Mouse (Mus musculus): Measurements from ENCODE around the gene Mmp11. TPM values are rescaled to one million over a fixed set of nuclear protein-coding genes. Genes with fewer than 3 reads are reported as not detected.

Mmp11 gene
- polyA plus RNA-seq (2015; fragmentation: Nextera tagmentation; extraction: Ambion mirVana): 11.6 and 12.3 TPM in 2 replicates

DNA sequence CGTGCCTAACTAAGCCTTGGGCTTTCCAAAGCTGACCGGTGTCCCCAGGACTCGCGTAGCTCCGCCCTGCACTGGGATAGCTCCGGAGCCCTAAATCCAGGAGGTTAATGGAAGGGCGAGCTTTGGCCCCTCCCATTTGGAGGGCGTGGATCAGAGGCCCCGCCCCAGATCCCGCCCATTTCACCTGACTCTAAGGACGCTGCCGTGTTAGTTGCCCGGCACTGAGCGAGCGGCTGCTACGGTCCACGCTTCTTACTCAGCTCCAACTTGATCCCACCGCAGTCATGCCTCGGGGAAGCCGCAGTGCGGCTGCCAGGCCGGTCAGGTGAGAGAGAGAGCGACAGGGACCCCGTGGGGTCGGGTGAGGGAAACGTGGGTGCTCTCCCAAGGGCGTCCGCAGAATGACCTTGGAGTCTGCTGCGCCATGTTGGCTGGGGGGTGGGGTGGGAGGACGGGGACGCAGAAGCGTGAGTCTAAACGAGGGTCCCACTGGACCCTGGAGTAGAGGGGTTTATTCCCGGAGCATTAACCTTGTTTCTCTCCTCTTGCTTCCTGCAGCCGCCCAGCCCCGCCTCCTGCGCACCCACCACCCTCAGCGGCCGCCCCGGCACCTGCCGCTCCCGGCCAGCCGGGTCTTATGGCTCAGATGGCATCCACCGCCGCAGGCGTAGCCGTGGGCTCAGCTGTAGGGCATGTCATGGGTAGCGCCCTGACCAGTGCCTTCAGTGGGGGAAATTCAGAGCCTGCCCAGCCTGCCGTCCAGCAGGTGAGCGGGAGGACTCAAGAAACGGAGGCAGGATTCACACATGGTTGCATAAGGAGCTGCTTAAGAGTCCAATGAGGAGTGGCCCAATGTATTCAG, at the start of gene Mmp11:
Gene Mmp11, minus strand, starts transcription at position 817 of the 862 bp plus-strand sequence.

DNA sequence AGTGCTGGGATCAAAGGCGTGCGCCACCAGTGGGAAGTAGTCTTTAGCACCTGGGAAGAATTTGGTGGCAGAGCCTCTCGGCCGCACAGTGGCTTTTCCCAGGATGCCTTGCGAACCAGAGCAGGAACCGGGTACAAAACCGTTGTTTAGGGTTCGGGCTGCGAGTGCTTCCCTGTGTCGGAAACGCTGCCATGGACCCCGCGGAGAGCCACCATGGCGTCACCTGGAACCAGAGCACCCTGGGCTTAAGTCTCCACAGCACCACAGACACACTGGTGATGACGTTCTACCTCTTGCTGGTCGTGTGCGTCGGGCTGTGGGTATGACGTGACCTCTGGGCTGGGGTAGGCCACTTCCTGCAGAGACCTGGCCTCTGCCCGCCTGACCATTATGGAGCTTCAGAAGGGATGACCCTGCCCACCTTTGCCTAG, 18.1 kb upstream of the Mmp11 start, which contains the start of gene Gm5134:
Gene Gm5134, plus strand, starts transcription at position 134 of the 431 bp plus-strand sequence.

DNA sequence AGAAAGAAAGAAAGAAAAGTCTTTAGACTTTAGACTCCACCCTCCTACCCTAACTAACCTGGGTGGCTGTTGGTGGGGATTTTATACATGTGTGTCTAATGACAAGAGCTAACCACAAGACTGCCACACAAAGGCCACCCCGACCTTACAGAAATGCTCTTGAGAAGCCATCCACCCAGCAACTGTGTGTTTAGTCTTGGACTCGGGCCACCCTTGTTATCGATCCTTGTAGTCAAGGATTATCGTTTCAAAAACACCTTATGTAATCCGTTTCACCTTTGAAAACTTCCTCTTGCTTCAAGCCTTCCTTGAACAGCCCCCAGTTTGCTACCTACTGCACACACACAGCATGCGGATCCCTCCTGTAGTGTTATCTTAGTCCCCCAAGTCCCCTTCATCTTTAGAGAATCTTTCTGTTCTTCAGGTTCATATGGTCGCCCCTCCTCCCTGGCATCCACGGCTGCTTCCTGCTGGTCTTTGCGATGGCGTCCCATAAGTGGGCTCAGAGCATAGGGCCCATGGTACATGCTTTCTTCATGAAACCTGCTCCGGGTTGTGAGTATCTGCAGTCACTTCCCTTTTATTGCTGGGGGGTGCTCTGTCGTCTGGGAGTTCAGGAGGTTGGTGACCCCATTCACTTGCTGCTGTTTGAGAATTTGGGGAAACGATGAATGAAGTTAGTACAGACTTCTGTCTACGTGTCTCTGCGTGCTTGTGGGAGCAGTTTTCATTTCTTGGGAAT, 6.6 kb upstream of the Mmp11 start, which contains the start of gene Vpreb3:
Gene Vpreb3, plus strand, starts transcription at position 322 of the 742 bp plus-strand sequence.

DNA sequence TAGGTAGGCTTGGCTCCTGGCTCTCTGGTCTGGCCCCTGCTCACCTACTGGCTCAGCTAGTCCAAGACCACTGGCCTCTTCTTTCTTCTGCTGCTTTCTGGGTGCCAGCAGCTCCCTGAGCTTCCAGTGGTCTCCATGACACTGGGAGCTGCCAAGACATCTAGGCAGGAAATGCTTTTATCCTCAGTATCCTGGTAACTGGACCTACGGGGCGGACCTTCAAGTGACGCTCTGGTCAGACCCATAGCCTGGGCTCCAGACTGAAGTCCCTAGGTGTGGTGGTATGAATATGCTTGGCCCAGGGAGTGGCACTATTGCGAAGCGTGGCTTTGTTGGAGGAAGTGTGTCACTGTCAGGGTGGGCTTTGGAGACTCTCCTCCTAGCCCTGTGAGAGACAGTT, 4.2 kb upstream of the Mmp11 start, which contains the start of gene Gm867:
Gene Gm867, minus strand, starts transcription at position 153 of the 400 bp plus-strand sequence.

DNA sequence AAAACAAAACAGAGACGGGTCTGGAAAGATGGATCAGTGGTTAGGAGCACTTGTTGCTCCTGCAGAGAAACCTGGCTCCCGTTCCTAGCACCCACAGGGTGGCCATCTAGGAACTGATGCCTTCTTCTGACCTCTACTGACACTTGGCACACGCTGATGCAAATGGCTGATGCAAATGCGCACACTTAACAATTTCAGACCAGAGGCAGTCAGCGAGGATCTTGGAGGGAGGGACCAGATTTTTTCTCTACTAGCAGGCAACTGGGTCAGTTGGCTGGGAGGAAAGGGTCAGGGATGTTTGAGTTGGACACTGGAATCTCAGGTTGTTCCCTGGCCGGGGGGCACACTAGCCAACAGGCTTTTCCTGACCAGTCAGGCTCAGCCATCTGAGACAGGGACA, 3.4 kb downstream of the Mmp11 start, which contains the start of gene Chchd10:
Gene Chchd10, plus strand, starts transcription at position 240 of the 400 bp plus-strand sequence.

DNA sequence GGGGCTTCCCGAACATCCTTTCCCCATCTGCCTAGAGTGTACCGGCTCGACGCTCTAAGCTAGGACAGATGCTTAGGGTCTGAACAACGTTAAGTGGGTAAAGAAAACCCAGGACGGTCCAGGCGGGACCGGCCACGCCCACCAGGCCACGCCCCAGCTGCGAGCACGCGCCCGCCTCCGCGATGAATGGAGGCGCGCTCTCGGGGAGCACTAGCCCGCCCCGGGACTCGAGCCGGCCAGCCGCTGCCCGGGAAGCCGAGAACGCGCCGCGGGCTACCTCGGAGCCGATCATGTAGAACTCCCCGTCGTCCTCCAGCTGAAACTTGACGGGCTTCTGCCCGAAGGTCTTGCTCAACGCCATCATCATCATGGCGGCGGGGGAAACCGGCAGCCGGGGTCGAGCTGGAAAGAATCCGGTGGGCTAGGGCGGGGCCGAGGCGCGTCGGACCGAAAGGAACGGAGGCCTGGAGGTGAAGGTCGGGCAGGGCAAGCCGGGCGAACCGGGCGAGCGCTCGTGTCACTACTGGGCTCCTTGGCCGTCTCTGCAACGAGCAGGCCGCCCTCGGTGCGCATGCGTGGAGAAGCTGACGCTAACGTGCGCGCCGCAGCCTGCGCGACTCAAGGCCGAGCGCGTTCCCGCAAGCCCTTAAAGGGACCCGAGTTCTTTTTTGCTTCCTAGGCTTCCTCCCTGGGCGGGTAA, 15.1 kb downstream of the Mmp11 start, which contains the start of gene Smarcb1:
Gene Smarcb1, minus strand, starts transcription at position 592 of the 700 bp plus-strand sequence.

DNA sequence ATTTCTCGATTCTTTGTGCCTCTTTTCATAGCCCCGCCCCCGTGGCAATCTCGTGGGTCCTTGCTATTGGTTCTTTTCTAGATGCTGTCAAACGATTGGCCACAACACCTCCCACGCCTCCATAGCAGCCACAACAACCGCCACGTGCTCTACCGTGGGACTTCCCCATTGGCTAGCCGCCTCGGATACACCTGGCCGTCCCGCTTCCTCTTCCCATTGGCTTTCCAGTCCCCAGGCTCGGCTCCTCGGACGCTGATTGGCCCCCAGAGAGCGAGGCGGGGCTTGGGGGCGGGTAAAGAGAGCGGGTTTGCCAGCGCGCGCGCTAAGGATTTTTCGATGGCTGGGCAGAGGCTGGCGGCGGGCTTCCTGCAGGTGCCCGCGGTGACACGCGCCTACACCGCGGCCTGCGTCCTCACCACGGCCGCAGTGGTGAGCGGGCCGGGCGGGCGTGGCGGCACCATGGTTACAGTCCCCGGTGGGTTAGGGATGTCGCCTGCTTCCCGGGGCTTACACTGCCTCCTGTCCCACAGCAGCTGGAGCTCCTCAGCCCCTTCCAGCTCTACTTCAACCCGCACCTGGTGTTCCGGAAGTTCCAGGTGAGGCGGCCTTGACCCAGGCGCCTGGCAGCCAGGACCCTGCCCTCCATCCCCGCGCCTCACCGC, 43.1 kb downstream of the Mmp11 start, which contains the start of gene Derl3:
Gene Derl3, plus strand, starts transcription at position 325 of the 662 bp plus-strand sequence.

Other genes starting within 250 kb of the Mmp11 start
- 15.4 and 17.0 TPM in 2 replicates for gene Cabin1, start 172.2 kb downstream of the Mmp11 start, polyA plus RNA-seq (2015; fragmentation: Nextera tagmentation; extraction: Ambion mirVana)
- gene Ddt, start 163.1 kb downstream of the Mmp11 start, polyA plus RNA-seq (2015; fragmentation: Nextera tagmentation; extraction: Ambion mirVana): 53.2 and 61.3 TPM in 2 replicates
- not detected in 2 replicates for gene Gm20441, start 155.5 kb downstream of the Mmp11 start, polyA plus RNA-seq (2015; fragmentation: Nextera tagmentation; extraction: Ambion mirVana)
- 4.5 and 5.3 TPM in 2 replicates for gene Gstt3, start 155.1 kb downstream of the Mmp11 start, polyA plus RNA-seq (2015; fragmentation: Nextera tagmentation; extraction: Ambion mirVana)
- gene Gstt1, start 137.9 kb downstream of the Mmp11 start, polyA plus RNA-seq (2015; fragmentation: Nextera tagmentation; extraction: Ambion mirVana): 8.6 and 8.9 TPM in 2 replicates
- gene Gstt4, start 114.0 kb downstream of the Mmp11 start, polyA plus RNA-seq (2015; fragmentation: Nextera tagmentation; extraction: Ambion mirVana): not detected in 2 replicates
- 9.9 and 11.9 TPM in 2 replicates for gene Gstt2, start 99.1 kb downstream of the Mmp11 start, polyA plus RNA-seq (2015; fragmentation: Nextera tagmentation; extraction: Ambion mirVana)
- 482 and 560 TPM in 2 replicates for gene Mif, start 76.3 kb downstream of the Mmp11 start, polyA plus RNA-seq (2015; fragmentation: Nextera tagmentation; extraction: Ambion mirVana)
- 0.50 and 0.58 TPM in 2 replicates for gene Derl3, start 43.1 kb downstream of the Mmp11 start, polyA plus RNA-seq (2015; fragmentation: Nextera tagmentation; extraction: Ambion mirVana)
- gene Smarcb1, start 14.9 kb downstream of the Mmp11 start, polyA plus RNA-seq (2015; fragmentation: Nextera tagmentation; extraction: Ambion mirVana): 60.6 and 68.3 TPM in 2 replicates
- 555 and 642 TPM in 2 replicates for gene Chchd10, start 3.4 kb downstream of the Mmp11 start, polyA plus RNA-seq (2015; fragmentation: Nextera tagmentation; extraction: Ambion mirVana)
- gene Gm867, start 4.2 kb upstream of the Mmp11 start, polyA plus RNA-seq (2015; fragmentation: Nextera tagmentation; extraction: Ambion mirVana): not detected in 2 replicates
- 0.24 TPM in 1 of 2 replicates, not detected in the other for gene Vpreb3, start 6.6 kb upstream of the Mmp11 start, polyA plus RNA-seq (2015; fragmentation: Nextera tagmentation; extraction: Ambion mirVana)
- gene Gm5134, start 18.0 kb upstream of the Mmp11 start, polyA plus RNA-seq (2015; fragmentation: Nextera tagmentation; extraction: Ambion mirVana): not detected in 2 replicates
- gene Zfp280b, start 96.2 kb upstream of the Mmp11 start, polyA plus RNA-seq (2015; fragmentation: Nextera tagmentation; extraction: Ambion mirVana): 9.8 and 10.8 TPM in 2 replicates
- gene Slc5a4b, start 174.5 kb upstream of the Mmp11 start, polyA plus RNA-seq (2015; fragmentation: Nextera tagmentation; extraction: Ambion mirVana): not detected in 2 replicates
- gene Slc5a4a, start 211.0 kb upstream of the Mmp11 start, polyA plus RNA-seq (2015; fragmentation: Nextera tagmentation; extraction: Ambion mirVana): not detected in 2 replicates

Measured in skeletal muscle tissue, postnatal 0 days (tissue).